Mouse (Mus musculus) liver, adult 2 months (tissue): Measurements from ENCODE around the gene Ptma.

ENCODE experiments used
- CTCF ChIP-seq: fragments of 200-500 bp; IDR thresholded peaks from 2 replicates; pipeline ENCODE4 v1.5.1; 2011; ENCODE audit warnings: low read depth, low read length, control low read depth
- POLR2A ChIP-seq: fragments of 200-500 bp; IDR thresholded peaks from 2 replicates; pipeline ENCODE4 v1.6.1; 2011; ENCODE audit warnings: low read length, control low read depth; ENCODE audit not compliant: insufficient read depth; ENCODE audit errors: extremely low read depth

GRCm38 (mm10) chr1:86533411-86534130 lies 7.0 kb downstream of the Ptma start:
- TF ChIP-seq POLR2A, result no peak
- no peak for TF ChIP-seq CTCF
